Mouse (Mus musculus): ENCODE measurements around the gene Pfpl. TPM values are rescaled to one million over a fixed set of nuclear protein-coding genes. Genes with fewer than 3 reads are reported as not detected.

Pfpl gene
- not detected for total RNA-seq (2021)
- long read RNA-seq, experiment 1: 0 reads
- long read RNA-seq, experiment 2: 0 reads

DNA sequence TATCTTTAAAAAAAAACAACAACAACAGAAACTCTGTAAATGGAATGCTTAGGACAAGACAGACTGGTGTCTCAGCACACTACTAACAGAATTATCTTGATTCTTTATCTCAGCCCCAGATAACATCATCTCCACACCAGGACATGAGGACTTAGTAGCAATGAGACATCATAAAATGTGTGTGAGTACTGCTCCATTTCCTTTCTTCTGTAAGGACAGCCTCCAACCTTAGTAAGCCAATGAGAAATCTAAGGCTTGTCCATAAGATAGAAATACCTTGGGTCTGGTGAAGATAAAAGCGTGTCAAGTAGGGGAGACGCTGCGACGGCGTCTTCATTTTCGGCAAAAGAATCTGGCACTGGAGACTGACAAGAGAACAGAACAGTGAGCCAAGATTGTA is at the start of gene Pfpl:
TSS of gene Pfpl (plus strand) at position 301 of the 400 bp plus-strand sequence.
- DNase-seq: no peak

DNA sequence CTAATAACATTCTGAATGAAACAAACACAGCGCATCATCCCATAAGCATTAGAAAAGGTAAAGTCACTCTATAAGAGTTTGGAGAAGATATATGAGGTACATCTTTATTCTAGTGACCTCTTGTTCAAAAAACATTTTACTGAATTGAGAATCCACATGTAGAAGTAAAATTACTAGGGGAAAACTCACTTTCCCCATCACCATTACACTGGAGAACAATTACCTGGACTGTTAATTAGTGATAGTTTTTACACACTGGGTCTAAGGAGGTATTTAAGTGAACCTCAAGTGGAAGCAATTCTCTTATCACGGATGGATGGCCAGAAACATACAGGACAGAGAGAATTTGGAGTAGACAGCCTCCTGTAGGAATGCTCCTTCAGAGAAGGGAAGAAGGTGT is 40.7 kb upstream of the Pfpl start, which contains the start of gene Olfr1440:
TSS of gene Olfr1440 (plus strand) at position 301 of the 400 bp plus-strand sequence.
- no peak for DNase-seq

DNA sequence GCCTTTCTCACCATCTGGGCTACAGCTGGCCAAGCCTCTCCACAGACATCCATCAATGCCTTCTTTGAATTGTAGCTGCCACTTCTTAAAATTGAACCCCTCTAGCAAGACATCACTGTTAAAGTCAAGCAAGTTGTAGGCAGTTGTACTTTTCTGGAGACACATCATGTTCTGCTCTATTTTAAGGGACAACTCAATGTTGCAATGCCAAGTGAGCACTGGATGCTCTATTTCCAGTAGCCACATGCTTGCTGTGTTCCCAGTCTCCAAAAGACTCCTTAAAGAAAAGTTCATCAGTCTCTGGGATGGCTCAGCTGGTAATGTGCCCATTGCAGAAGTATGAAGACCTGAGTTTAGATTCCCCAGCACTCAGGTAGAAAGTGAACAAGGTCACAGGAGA is 14.0 kb upstream of the Pfpl start:
- no peak for DNase-seq

DNA sequence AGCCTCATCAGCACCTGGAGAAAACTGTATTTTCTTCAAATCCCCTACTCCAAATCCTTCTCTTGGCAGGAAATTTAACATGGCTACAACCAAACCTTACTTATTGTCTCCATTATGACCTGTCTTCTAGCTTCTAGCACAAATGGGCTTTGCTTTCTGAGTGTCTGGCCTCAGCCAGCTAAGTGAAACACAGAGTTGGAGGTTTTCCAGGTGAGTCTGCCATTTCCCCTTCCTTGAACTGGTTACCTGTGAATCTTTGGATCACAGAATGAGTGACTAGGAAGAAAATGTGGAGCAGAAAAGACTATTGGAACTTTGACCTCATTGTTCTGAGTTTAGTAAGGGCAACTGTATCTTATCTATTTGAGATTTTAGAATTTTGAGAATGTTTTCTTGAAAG is 10.3 kb upstream of the Pfpl start, which contains the start of gene Olfr1441:
TSS of gene Olfr1441 (plus strand) at position 73 of the 400 bp plus-strand sequence.
- no peak for DNase-seq

DNA sequence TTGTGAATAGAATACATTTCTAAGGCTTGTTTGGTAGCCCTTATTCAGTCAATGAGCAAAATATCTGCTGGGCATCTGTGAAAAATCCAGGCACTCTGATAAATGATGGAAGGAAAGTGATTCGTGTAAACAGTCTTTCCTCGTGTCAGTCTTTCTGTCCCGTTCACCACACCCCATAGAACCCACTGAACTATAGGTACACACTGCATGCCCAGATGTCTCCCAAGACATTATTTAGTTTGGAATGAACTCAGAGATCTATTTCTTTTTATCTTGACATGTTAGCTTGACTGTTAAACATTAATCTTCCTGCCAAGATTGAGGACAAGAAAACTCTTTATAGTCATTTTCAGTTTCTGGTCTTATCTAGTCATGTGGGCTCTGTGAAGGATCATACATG is 9.4 kb upstream of the Pfpl start:
- DNase-seq: no peak

DNA sequence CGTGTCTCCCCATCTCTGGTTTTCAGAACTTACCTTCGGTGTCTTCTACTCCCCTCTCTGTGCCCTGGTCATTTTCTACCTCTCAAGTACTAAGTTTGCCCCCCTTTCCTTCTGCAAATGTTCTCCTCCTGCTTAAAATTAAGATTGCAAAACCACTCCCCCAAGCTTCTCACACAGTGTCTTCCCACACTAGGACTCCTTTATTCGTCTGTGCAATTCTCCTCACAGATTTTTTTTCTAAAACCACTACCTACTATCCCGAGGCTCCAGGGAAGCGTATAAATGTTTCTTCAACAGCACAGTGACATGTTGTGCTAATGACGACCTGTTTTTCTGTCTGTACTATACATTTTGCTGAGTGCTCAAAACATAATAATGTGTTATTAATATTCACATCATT is 7.2 kb upstream of the Pfpl start:
- no peak for DNase-seq

DNA sequence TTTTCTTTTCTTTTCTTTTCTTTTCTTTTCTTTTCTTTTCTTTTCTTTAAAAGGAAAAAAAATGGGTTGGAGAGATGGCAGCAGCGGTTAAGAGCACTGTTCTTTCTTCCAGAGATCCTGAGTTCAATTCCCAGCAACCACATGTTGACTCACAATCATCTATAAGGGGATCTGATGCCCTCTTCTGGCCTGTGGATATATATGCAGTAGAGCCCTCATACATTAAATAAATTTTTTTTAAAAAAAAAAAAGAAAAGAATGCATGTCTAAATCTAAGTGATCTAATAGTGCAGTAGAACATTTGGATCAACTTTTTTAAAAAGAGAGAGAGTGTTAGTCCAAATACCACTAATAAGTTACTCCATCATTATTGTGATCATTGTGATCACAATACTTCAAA is 6.0 kb upstream of the Pfpl start:
- DNase-seq: no peak

DNA sequence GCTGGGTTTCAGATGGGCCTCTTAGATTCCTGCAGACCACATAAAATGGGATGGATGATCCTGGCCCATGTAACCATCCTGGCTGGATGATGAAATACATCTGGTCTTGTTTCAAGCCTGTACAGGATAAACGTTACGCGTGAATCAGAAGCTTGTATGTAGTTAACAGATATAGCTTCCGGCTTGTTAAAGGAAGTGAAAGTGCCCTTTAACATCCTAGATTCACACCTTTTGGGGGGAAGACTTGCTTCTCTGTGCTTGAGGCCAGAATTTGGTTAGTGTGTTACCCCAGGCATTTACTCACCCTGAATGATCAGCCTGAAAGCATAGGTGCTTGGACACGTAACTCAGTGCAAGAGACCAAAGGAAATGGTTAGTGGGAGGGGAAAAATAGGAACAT is 604 bp upstream of the Pfpl start:
- no peak for DNase-seq

DNA sequence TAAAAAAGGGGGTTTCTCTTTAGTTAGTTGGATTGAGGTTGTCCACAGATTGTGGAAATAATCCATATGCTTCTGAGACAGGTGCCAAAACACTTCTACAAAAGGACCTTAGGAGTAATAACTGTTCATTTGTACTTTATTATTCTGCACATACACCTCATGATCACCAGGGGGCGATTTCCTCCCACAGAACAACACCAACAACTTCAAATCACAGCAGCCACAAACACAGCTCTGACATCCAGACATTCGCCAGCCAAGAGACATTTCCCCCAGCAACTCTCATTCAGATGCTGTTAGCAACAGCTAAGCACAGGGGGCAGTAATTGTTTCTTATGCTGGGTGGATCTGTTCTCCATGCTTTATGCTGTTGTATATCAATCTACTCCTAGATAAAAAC is 5.3 kb downstream of the Pfpl start:
- DNase-seq: peak; percentile 10

DNA sequence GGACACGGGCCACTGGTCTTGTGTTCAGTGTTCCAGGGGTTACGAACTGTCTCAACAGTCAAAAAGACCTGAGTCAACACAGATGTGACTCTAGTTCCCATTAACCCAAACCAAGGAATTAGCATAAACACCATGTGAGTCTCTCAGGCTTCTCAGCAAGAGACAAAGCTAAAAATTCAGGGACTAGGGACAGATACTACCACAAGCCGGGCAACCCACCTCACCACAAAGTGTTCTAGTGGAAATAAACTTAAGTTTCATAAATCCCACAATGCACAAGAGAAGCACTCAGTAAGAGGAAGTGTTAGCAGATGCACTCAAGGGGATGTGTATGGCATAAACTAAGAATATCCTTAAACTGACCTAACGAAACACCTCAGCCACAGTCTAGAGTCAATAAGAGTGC is 7.3 kb downstream of the Pfpl start:
- no peak for DNase-seq

DNA sequence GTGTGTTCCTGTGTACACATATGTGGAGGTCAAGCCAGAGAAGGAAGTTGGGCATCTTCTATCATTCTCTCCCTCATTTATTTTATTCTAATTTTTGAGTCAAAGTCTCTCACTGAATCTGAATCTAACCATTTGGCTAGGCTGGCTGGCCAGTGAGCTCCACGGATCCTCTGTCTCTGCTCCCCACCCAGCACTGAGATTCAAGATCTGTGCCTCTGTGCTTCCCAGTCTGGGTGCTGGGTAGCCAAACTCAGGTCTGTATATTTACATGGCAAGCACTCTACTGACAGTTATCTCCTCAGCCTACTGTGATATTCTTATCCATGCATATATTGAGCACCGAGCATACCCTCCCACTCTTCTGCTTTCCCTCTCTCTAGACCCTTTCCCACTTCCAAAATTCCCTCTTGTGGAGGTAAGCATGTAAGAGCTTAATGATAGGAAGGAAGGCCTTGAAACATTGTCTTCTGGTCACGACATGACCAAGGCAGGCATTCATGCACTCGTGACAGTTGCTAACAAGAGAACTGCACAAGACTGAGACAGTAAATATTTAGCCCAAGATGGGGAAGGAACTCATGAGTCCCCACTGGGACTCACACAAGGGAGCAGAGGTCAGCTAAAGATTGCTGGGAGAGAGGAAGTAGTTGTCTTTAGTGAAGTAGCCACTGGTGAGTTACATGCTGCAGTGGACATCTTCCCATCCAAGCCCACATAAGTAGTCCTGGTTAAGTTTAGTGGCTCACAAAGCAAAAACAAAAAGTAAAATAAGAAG is 8.2 kb downstream of the Pfpl start:
- no peak for DNase-seq

DNA sequence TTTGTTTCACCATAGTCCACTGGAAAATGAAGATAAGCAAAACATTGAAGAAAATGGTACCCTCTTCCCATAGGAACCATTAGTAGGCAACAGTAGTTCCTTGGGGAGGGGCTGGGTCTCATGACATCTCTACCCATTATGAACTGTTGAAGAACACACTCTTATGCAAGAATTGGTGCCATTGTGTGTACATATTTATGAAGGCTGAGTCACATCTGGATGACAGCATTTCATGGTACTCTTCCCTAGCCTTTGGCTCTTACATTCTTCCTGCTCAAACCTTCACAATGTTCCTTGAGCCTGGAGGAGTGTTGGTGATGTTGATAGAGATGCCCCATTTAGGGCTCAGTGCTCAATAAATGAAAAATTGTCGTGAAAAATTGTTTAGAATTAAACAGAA is 11.9 kb downstream of the Pfpl start:
- no peak for DNase-seq

DNA sequence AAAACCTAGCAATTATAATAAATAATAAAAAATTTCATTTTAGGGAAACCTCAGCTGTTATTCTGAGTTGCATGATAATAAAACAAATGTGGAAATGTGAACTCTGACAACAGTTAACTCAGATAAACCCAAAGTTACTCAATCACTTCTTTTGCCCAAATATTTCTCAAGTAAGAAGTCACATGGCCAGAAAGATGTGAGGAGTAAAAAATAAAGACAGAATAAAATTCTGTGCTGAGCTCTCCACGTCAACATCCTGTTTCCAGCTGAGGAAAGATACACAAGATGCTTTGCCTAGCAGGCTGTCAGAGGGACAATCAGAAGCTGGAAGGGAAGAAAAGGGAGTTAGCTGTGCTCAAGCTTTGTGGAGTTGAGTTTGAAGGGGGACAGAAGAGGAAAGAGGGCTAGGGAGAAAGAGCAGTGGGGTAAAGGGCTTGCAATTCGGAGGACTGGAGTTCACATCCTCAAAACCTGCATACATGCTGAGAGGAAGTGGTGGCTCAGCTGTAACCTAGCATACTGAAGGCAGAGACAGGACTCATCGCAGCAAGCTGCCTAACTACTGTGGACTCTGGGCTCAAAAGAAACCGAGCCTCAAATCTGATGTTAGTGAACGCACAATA is 12.5 kb downstream of the Pfpl start:
- DNase-seq: no peak

DNA sequence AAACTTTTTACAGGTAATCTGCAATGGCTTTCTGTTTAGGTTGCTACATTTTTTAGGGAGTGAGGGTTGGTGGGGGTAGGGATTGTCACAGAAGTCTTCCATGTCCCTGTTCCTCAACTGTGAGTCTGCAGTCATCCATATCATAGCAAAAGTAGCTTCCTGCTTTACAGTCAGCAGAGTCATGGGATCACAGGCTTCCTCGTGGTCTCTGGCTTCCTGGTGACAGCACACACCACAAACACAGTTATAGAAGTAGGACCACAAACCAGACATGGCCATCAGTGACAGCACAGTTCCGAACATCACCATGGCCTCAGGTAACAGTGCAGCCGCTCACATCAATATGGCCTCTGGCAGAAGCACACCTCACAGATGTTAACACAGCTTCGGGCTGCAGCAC is 14.9 kb downstream of the Pfpl start:
- DNase-seq: no peak

DNA sequence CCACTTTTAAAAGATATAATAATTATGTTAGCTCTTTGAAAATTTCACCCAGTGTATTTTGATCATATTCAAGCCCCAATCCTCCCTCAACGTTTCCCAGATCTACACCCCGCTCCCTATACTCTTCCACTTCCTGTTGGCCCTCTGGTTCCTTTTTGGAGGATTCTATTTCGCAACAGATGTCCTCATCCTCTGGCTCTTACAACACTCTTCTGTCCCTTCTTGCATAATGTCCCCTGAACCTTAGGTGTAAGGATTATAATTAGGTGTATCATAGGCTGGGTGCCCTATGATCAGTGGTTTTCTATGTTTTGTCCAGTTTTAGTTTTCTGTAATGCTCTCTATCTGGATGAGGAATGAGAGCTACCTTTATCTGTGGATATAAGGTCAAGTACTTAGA is 17.3 kb downstream of the Pfpl start:
- no peak for DNase-seq

DNA sequence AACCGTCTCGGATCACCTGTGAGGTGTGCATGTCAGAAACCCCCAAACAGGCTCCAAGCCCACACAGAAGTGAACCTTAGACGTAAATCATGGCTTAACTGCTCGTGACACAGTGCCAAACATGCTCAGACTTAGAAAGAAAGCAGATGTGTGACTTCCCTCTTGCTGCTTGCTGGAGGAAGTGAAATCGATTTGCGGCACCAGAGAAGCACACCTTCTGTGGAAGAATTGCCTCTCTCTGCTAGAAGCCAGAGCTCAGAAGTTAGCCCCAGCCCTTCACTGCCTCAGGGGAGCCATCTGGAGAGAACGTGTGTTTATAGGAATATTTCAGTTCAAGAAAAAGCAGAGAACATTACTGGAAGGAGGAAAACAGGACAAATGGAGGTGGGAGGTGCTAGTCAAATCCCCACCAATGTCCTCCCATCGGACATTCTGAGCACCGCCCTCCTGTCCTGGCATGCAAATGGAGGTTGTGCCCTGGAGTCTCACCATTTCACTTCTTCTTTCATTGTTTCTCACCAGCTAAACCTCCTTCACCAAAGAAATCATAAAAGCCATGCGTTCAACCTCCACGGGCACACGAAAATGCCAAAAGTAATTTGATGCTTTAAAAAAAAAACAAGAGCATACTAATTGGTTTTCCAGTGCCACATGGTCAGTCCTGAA is 29.8 kb downstream of the Pfpl start:
- no peak for DNase-seq

DNA sequence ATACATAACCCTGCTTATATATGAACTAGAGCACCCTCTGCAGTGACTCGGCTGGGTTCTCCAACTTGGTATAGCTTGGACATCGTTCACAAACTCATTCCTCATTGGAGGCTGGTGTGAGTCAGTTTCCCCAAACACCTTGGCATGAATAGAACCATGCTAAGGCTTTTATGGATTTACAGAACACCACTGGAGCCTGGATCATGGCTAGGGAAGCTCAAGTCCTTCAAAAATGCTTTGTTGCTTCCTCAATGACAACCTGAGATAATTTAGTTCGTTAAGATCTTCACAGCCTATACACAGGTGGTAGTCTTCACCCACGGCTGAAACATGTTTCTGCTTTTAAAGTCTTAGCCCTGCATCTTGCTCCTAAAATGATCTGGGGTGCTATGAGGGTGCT is 31.8 kb downstream of the Pfpl start:
- DNase-seq: no peak

DNA sequence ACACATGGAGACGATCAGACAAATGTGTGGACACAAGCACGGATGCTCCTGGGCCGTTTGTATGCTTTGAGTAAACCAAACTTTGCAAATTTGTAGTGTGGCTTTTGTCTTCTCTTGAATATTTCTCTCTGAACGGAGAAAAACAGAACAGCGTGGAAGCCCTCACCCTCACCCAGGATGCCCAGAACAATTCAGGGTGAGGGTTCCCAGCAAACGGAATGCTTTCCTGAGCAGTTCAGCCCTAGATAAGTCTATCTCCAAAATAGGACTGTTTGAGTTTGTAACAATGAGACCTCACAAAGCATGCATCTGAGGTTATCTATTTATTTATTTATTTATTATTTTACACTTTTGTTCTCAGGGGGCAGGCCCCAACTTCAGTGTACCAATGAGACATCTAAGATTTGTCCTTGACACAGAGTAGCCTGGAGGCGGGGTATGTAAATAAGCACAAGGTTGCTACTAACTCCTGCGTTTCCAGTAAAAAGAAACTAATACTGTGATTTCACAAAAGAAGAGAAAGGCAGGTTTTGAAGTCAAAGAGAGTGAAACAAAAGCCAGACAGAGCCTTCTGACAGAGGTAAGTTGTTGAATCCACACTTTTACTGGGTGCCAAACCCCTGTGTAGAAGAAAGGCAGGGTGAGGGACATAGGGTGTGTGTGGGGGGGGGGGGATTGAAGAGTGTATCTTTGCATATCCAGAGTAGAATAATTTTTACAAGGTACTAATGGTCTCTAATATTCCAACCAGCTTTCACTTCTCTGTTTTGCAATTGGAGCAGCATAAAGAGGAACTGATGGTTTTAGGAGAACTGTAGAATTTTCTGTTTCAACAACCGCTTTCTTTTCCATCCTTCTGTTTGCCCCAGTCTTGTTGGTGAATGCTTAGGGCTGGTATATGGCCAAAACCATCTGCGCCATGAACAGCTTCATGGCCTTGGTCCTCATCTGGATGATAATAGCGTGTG is 32.9 kb downstream of the Pfpl start, which contains the start of gene Mpeg1:
TSS of gene Mpeg1 (plus strand) at position 498 of the 968 bp plus-strand sequence.
- DNase-seq: no peak

DNA sequence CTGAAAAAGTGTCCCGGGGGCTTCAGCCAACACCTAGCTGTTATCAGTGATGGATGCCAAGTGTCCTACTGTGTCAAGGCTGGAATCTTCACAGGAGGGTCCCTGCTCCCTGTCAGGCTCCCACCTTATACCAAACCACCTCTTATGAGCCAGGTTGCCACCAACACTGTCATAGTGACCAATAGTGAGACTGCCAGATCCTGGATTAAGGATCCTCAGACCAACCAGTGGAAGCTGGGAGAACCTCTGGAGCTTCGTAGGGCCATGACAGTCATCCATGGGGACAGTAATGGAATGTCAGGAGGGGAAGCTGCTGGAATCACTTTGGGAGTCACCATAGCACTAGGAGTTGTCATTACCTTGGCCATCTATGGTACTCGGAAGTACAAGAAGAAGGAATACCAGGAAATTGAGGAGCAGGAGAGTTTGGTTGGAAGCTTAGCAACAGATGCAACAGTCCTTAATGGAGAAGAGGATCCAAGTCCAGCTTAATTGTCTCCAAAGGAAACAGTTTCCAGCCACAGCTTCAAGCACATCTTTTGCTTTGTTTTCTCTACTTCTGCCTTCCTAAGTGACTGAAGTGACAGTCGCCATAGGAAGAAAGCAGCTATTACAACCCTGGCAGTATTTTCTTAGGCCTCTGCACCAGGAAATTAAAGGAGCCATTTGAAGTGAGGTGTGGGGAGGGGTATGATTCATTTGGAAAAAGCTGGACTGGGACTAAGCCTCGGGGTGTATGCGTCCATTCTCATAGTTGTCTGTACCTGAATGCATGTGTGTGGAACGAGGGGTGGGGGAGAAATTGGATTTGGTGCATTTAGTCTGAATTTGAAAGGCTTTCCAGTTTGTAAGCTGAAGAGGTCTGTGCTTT is 35.4 kb downstream of the Pfpl start:
- no peak for DNase-seq

DNA sequence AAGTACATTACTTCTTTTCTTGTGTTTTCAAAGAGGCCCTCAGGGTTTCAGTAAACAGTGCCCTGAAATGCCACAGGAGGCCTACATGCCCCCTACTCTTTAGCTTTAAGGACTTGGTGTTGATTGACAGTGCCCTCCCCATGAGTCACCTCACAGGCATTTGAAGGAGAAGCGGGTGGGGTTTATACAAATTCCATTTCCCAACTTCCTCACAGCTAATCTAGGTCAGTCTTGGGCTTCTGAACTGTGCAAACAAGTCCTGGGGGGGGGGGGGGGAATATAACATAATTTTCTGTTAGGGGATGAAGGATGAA is 36.0 kb downstream of the Pfpl start:
- DNase-seq: no peak

DNA sequence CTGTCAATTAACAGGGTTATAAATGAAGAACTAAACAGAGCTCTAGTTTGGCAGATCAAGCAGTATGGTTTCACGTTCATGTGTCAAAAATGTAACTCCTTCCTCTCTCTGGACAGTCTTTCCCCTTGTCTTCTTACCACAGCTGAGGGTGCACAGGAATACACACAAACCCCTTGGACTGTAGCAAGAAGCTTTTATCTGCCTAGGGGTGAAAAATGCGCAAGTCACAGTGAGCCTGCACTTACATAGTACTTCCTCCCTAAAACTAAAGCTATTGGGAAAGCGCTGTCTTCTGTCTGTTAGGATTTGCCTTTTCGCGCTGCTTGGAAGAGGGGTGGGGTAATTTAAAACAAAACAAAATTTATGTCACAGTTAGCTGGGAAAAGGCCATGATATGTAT is 36.4 kb downstream of the Pfpl start:
- DNase-seq: no peak

All from gastrocnemius, postnatal 25 days (tissue).